Mouse (Mus musculus) stomach, postnatal 0 days (tissue): ENCODE measurements around the gene Gm14444.
"Not testable (repeated sequence)": the region's sequence is repeated elsewhere in the genome, so short reads cannot be mapped to it uniquely, and the experiment has no call there.

Source experiments
- CTCF ChIP-seq: IDR thresholded peaks from 2 replicates; pipeline ENCODE4 v1.5.1; 2016; ENCODE audit warnings: antibody characterized with exemption, low read depth, mild to moderate bottlenecking, moderate library complexity
- EP300 ChIP-seq: optimal IDR thresholded peaks from 2 replicates; pipeline ENCODE3; 2016; ENCODE audit warnings: antibody characterized with exemption

GRCm38 (mm10) chr2:174965466-174965865, 44.6 kb upstream of the Gm14444 start:
- TF ChIP-seq CTCF, EP300: not testable (repeated sequence)
